Mouse (Mus musculus): ENCODE measurements at regions not wholly inside any gene's neighbourhood (a gene's known extent, or its start where the extent isn't known, plus 50 kb on each side); places are given as distances from the start of the nearest gene placed in this dataset.

GRCm38 (mm10) chr16:77695443-77695842 lies 93.5 kb upstream of the Gm11146 start:
- 84% methylated on average over 1 of the region's 1 CpGs for WGBS
- no peak for TF ChIP-seq CTCF (IDR thresholded peaks at IDR 0.05; ENCODE audit: low read depth)
- no peak for DNase-seq (ENCODE audit: low spot score)
- H3K4me3 ChIP-seq (replicated peaks; ENCODE audit: low read depth, low read length) = no peak overlapping the region
- H3K4me1 ChIP-seq (replicated peaks; ENCODE audit: insufficient read depth, low read length) = no peaks in the 10 kb centered on the region
- no peaks in the 10 kb centered on the region for H3K36me3 ChIP-seq (ENCODE audit: insufficient read depth, low read length)
- no peaks in the 10 kb centered on the region for H3K9me3 ChIP-seq (replicated peaks; ENCODE audit: low read length)
- no peak overlapping the region for H3K27ac ChIP-seq
- ATAC-seq (replicated peaks; ENCODE audit: low FRiP score, low read depth) = no peak
- no peaks in the 10 kb centered on the region for H3K27me3 ChIP-seq (ENCODE audit: insufficient read depth, low read length)
- no peak overlapping the region for H3K4me2 ChIP-seq (ENCODE audit: low read length)
- no peak overlapping the region for H3K9ac ChIP-seq (ENCODE audit: low read depth, low read length)

DNA sequence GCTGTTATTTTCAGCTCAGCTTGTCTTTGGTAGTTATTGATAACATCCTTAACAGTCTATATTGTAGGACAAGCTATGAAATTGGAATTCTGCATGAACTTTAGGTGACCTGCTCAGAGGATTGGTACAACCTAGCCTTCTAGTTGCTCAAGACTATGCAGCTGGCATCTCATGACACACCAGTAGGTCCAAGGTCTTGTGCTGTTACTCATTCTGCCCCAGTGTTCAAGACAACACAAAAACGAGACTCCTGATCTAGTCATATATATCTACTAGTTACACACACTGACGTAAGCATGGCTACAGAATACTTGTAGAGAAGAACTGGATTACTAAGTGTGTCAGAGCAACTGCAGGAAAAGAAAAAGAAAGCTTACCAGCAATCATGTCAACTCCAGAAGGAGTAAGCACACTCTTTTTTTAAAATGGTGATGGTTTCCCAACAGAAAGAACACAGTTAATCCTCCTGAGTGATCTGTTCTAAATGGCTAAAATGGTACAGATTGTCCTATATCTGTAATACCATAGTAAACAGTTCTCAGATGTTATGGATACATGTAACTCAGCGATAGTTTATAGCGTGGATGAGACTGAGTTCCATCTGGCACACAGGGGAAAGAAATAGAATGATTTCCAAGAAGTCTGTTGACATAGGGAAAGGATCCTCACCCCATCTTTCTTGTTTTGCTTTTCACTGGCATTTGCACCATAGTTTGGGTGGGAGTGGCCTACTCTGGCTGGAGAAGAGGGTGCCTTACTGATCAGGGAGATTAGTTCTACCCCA lies 85.4 kb upstream of the Gm11146 start:
- H3K36me3 ChIP-seq (ENCODE audit: insufficient read depth, low read length) = no peaks in the 10 kb centered on the region
- no peak for ATAC-seq (replicated peaks; ENCODE audit: low FRiP score, low read depth)
- no peak for DNase-seq (ENCODE audit: low spot score)
- no peaks in the 10 kb centered on the region for H3K9me3 ChIP-seq (replicated peaks; ENCODE audit: low read length)
- H3K4me3 ChIP-seq (replicated peaks; ENCODE audit: low read depth, low read length) = no peak overlapping the region
- no peaks in the 10 kb centered on the region for H3K27me3 ChIP-seq (ENCODE audit: insufficient read depth, low read length)
- no peak overlapping the region for H3K9ac ChIP-seq (ENCODE audit: low read depth, low read length)
- no peak for TF ChIP-seq CTCF (IDR thresholded peaks at IDR 0.05; ENCODE audit: low read depth)
- H3K27ac ChIP-seq = no peak overlapping the region
- no peak overlapping the region for H3K4me2 ChIP-seq (ENCODE audit: low read length)
- 93% methylated on average over 4 of the region's 4 CpGs for WGBS
- H3K4me1 ChIP-seq (replicated peaks; ENCODE audit: insufficient read depth, low read length) = no peaks in the 10 kb centered on the region

GRCm38 (mm10) chr16:77685651-77686190 lies 83.8 kb upstream of the Gm11146 start:
- Histone ChIP-seq H3K4me2 (ENCODE audit: low read length) (no peak overlapping the region), H3K36me3 (ENCODE audit: insufficient read depth, low read length) (no peaks in the 10 kb centered on the region), H3K4me1 (replicated peaks; ENCODE audit: insufficient read depth, low read length) (no peaks in the 10 kb centered on the region), H3K9ac (ENCODE audit: low read depth, low read length) (no peak overlapping the region), H3K27me3 (ENCODE audit: insufficient read depth, low read length) (no peaks in the 10 kb centered on the region), H3K27ac (no peak overlapping the region), H3K9me3 (replicated peaks; ENCODE audit: low read length) (no peaks in the 10 kb centered on the region), H3K4me3 (replicated peaks; ENCODE audit: low read depth, low read length) (no peak overlapping the region)
- TF ChIP-seq CTCF (IDR thresholded peaks at IDR 0.05; ENCODE audit: low read depth) = no peak
- 91% methylated on average over 5 of the region's 5 CpGs for WGBS
- ATAC-seq (replicated peaks; ENCODE audit: low FRiP score, low read depth) (no peak), DNase-seq (ENCODE audit: low spot score) (no peak)

DNA sequence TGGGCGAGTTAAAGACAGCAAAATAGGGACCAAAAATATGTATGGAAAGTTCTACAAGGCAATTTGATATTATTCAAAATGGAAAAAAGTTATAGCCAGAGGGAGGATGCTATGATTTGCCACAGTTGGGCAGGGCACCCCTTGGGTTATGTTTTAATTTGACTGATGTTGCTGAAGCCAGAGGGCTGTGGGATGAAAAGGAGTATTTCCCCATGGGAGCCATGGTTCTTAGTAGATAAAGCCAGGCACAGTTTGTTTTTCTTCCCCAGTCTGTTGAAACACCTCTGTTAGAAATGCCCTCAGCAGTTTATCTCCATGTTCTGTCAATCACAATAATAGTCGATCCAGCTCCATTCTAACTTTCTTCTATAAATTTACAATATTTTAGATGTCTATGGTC lies 82.6 kb upstream of the Gm11146 start:
- Histone ChIP-seq H3K27me3 (ENCODE audit: insufficient read depth, low read length) (no peaks in the 10 kb centered on the region), H3K9ac (ENCODE audit: low read depth, low read length) (no peak overlapping the region), H3K9me3 (replicated peaks; ENCODE audit: low read length) (no peaks in the 10 kb centered on the region), H3K27ac (no peak overlapping the region), H3K36me3 (ENCODE audit: insufficient read depth, low read length) (no peaks in the 10 kb centered on the region), H3K4me2 (ENCODE audit: low read length) (no peak overlapping the region), H3K4me3 (replicated peaks; ENCODE audit: low read depth, low read length) (no peak overlapping the region), H3K4me1 (replicated peaks; ENCODE audit: insufficient read depth, low read length) (no peaks in the 10 kb centered on the region)
- TF ChIP-seq CTCF (IDR thresholded peaks at IDR 0.05; ENCODE audit: low read depth) = no peak
- 84% methylated on average over 2 of the region's 2 CpGs for WGBS
- no peak for ATAC-seq (replicated peaks; ENCODE audit: low FRiP score, low read depth)
- DNase-seq (ENCODE audit: low spot score) = no peak

DNA sequence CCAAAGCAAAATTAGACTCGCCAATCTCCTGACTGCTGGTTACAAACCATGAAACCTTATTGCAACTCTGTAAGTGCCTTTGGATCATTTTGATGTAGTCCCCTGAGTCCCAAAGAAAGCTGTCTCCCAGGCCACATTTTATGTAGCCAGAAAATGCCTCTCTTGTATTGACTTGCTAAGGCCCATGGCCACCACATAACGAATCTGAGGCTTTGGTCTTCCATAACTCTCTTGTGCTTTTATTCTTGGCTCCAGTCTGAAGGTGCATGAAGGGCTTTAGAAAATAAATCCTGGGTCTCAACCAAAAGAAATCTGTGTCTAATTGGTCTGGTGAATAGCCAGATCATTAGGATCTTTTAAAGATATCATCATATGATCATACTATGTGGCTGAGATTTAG lies 77.3 kb upstream of the Gm11146 start:
- H3K9ac ChIP-seq (ENCODE audit: low read depth, low read length) = no peak overlapping the region
- DNase-seq (ENCODE audit: low spot score) = no peak

GRCm38 (mm10) chr16:77676805-77677204 lies 74.9 kb upstream of the Gm11146 start:
- 94% methylated on average over 2 of the region's 2 CpGs for WGBS
- DNase-seq (ENCODE audit: low spot score) = no peak
- no peak for ATAC-seq (replicated peaks; ENCODE audit: low FRiP score, low read depth)

More for the DNA sequence above, 77.3 kb upstream of the Gm11146 start:
- no peak for ATAC-seq (replicated peaks; ENCODE audit: low FRiP score, low read depth)
- Histone ChIP-seq H3K4me1 (replicated peaks; ENCODE audit: insufficient read depth, low read length) (no peaks in the 10 kb centered on the region), H3K27me3 (ENCODE audit: insufficient read depth, low read length) (no peaks in the 10 kb centered on the region), H3K4me2 (ENCODE audit: low read length) (no peak overlapping the region), H3K9me3 (replicated peaks; ENCODE audit: low read length) (no peaks in the 10 kb centered on the region), H3K4me3 (replicated peaks; ENCODE audit: low read depth, low read length) (no peak overlapping the region), H3K27ac (no peak overlapping the region), H3K36me3 (ENCODE audit: insufficient read depth, low read length) (no peaks in the 10 kb centered on the region)
- WGBS = 86% methylated on average over 2 of the region's 2 CpGs
- no peak for TF ChIP-seq CTCF (IDR thresholded peaks at IDR 0.05; ENCODE audit: low read depth)

More at GRCm38 (mm10) chr16:77676805-77677204, 74.9 kb upstream of the Gm11146 start:
- Histone ChIP-seq H3K9me3 (replicated peaks; ENCODE audit: low read length) (no peaks in the 10 kb centered on the region), H3K36me3 (ENCODE audit: insufficient read depth, low read length) (no peaks in the 10 kb centered on the region), H3K27ac (no peak overlapping the region), H3K9ac (ENCODE audit: low read depth, low read length) (no peak overlapping the region), H3K4me3 (replicated peaks; ENCODE audit: low read depth, low read length) (no peak overlapping the region), H3K4me1 (replicated peaks; ENCODE audit: insufficient read depth, low read length) (no peaks in the 10 kb centered on the region), H3K27me3 (ENCODE audit: insufficient read depth, low read length) (no peaks in the 10 kb centered on the region), H3K4me2 (ENCODE audit: low read length) (no peak overlapping the region)
- TF ChIP-seq CTCF (IDR thresholded peaks at IDR 0.05; ENCODE audit: low read depth) = no peak

Measured in kidney, postnatal 0 days (tissue).